Mouse (Mus musculus): Measurements from ENCODE around the gene Ckap5. TPM values are rescaled to one million over a fixed set of nuclear protein-coding genes. Genes with fewer than 3 reads are reported as not detected.
A peak's percentile ranks its signal among the peaks of the same experiment; 100 is the strongest.

Ckap5 gene
- polyA plus RNA-seq, 1 experiment from 2014 or later = 64.1 TPM

- ATAC-seq (ENCODE audit: insufficient read depth, low FRiP score) = no peak
- Histone ChIP-seq H3K36me3 (ENCODE audit: control insufficient read depth, insufficient read depth, low read length) (peaks cover 25% of the 10 kb centered on the region), H3K4me2 (ENCODE audit: low read depth, low read length) (no peak overlapping the region), H3K4me3 (replicated peaks; ENCODE audit: low read length) (no peak overlapping the region), H3K9ac (ENCODE audit: low read length) (no peak overlapping the region), H3K4me1 (ENCODE audit: control insufficient read depth, insufficient read depth, low read length) (no peaks in the 10 kb centered on the region), H3K27me3 (ENCODE audit: control insufficient read depth, insufficient read depth, low read length) (no peaks in the 10 kb centered on the region), H3K27ac (ENCODE audit: low read length) (no peak overlapping the region), H3K9me3 (replicated peaks; ENCODE audit: control insufficient read depth, low read length) (no peaks in the 10 kb centered on the region)
- 82% methylated on average over 8 of the region's 8 CpGs for WGBS
Observed at GRCm38 (mm10) chr2:91498093-91498719, 28.4 kb upstream of the Ckap5 start.

GRCm38 (mm10) chr2:91508076-91508475 is 18.5 kb upstream of the Ckap5 start:
- H3K27me3 ChIP-seq (ENCODE audit: control insufficient read depth, insufficient read depth, low read length) = no peaks in the 10 kb centered on the region
- H3K4me2 ChIP-seq (ENCODE audit: low read depth, low read length) = no peak overlapping the region
- H3K4me1 ChIP-seq (ENCODE audit: control insufficient read depth, insufficient read depth, low read length) = no peaks in the 10 kb centered on the region
- no peak overlapping the region for H3K27ac ChIP-seq (ENCODE audit: low read length)
- H3K36me3 ChIP-seq (ENCODE audit: control insufficient read depth, insufficient read depth, low read length) = peaks cover 12% of the 10 kb centered on the region; the same call in 1 of the 2 replicates
- no peak for ATAC-seq (ENCODE audit: insufficient read depth, low FRiP score)
- H3K9ac ChIP-seq (ENCODE audit: low read length) = no peak overlapping the region
- 89% methylated on average over 8 of the region's 8 CpGs for WGBS
- H3K9me3 ChIP-seq (replicated peaks; ENCODE audit: control insufficient read depth, low read length) = no peaks in the 10 kb centered on the region
- no peak overlapping the region for H3K4me3 ChIP-seq (replicated peaks; ENCODE audit: low read length)

- peak; percentile 62; the same call in 1 of the 2 replicates for ATAC-seq (ENCODE audit: insufficient read depth, low FRiP score)
- H3K4me2 ChIP-seq (ENCODE audit: low read depth, low read length) = no peak overlapping the region
- H3K27me3 ChIP-seq (ENCODE audit: control insufficient read depth, insufficient read depth, low read length) = no peaks in the 10 kb centered on the region
- no peak overlapping the region for H3K9ac ChIP-seq (ENCODE audit: low read length)
- H3K9me3 ChIP-seq (replicated peaks; ENCODE audit: control insufficient read depth, low read length) = no peaks in the 10 kb centered on the region
- no peaks in the 10 kb centered on the region for H3K36me3 ChIP-seq (ENCODE audit: control insufficient read depth, insufficient read depth, low read length)
- no peaks in the 10 kb centered on the region for H3K4me1 ChIP-seq (ENCODE audit: control insufficient read depth, insufficient read depth, low read length)
- WGBS = 33% methylated on average over 2 of the region's 2 CpGs
- H3K27ac ChIP-seq (ENCODE audit: low read length) = no peak overlapping the region
- no peak overlapping the region for H3K4me3 ChIP-seq (replicated peaks; ENCODE audit: low read length)
Observed at GRCm38 (mm10) chr2:91517186-91517585, 9.4 kb upstream of the Ckap5 start.

GRCm38 (mm10) chr2:91527147-91527486 is 555 bp downstream of the Ckap5 start:
- peak overlapping the region; percentile 85 for H3K4me3 ChIP-seq (replicated peaks; ENCODE audit: low read length)
- peak overlapping the region; percentile 53 for H3K4me2 ChIP-seq (ENCODE audit: low read depth, low read length)
- no peaks in the 10 kb centered on the region for H3K4me1 ChIP-seq (ENCODE audit: control insufficient read depth, insufficient read depth, low read length)
- H3K9me3 ChIP-seq (replicated peaks; ENCODE audit: control insufficient read depth, low read length) = no peaks in the 10 kb centered on the region
- peak overlapping the region; percentile 81 for H3K27ac ChIP-seq (ENCODE audit: low read length)
- H3K36me3 ChIP-seq (ENCODE audit: control insufficient read depth, insufficient read depth, low read length) = 0 out of 2 replicates have a peak, but pooled peaks cover 4% of the 10 kb centered on the region
- under 1% methylated on average over 15 of the region's 15 CpGs for WGBS
- H3K9ac ChIP-seq (ENCODE audit: low read length) = peak overlapping the region; percentile 95
- H3K27me3 ChIP-seq (ENCODE audit: control insufficient read depth, insufficient read depth, low read length) = no peaks in the 10 kb centered on the region
- peak; percentile 54; the same call in 1 of the 2 replicates for ATAC-seq (ENCODE audit: insufficient read depth, low FRiP score)

GRCm38 (mm10) chr2:91537588-91538205 is 11.1 kb downstream of the Ckap5 start:
- Histone ChIP-seq H3K4me1 (ENCODE audit: control insufficient read depth, insufficient read depth, low read length) (no peaks in the 10 kb centered on the region), H3K9me3 (replicated peaks; ENCODE audit: control insufficient read depth, low read length) (no peaks in the 10 kb centered on the region), H3K27ac (ENCODE audit: low read length) (peak overlapping the region; percentile 39; the same call in 1 of the 2 replicates), H3K4me3 (replicated peaks; ENCODE audit: low read length) (peak overlapping the region; percentile 49), H3K9ac (ENCODE audit: low read length) (peak overlapping the region; percentile 53), H3K27me3 (ENCODE audit: control insufficient read depth, insufficient read depth, low read length) (no peaks in the 10 kb centered on the region), H3K4me2 (ENCODE audit: low read depth, low read length) (peak overlapping the region; percentile 58), H3K36me3 (ENCODE audit: control insufficient read depth, insufficient read depth, low read length) (no peaks in the 10 kb centered on the region)
- WGBS = 3% methylated on average over 17 of the region's 17 CpGs
- ATAC-seq (ENCODE audit: insufficient read depth, low FRiP score) = peak; percentile 98

- H3K36me3 ChIP-seq (ENCODE audit: control insufficient read depth, insufficient read depth, low read length) = peaks cover 18% of the 10 kb centered on the region
- H3K4me3 ChIP-seq (replicated peaks; ENCODE audit: low read length) = no peak overlapping the region
- H3K27me3 ChIP-seq (ENCODE audit: control insufficient read depth, insufficient read depth, low read length) = no peaks in the 10 kb centered on the region
- no peak for ATAC-seq (ENCODE audit: insufficient read depth, low FRiP score)
- no peaks in the 10 kb centered on the region for H3K9me3 ChIP-seq (replicated peaks; ENCODE audit: control insufficient read depth, low read length)
- no peak overlapping the region for H3K27ac ChIP-seq (ENCODE audit: low read length)
- H3K4me1 ChIP-seq (ENCODE audit: control insufficient read depth, insufficient read depth, low read length) = no peaks in the 10 kb centered on the region
- no peak overlapping the region for H3K9ac ChIP-seq (ENCODE audit: low read length)
- WGBS = 91% methylated on average over 2 of the region's 2 CpGs
- H3K4me2 ChIP-seq (ENCODE audit: low read depth, low read length) = no peak overlapping the region
Observed at GRCm38 (mm10) chr2:91568125-91568524, 41.6 kb downstream of the Ckap5 start.

GRCm38 (mm10) chr2:91580894-91581293 is 54.3 kb downstream of the Ckap5 start:
- WGBS = 89% methylated on average over 1 of the region's 1 CpGs
- Histone ChIP-seq H3K4me1 (ENCODE audit: control insufficient read depth, insufficient read depth, low read length) (no peaks in the 10 kb centered on the region), H3K4me3 (replicated peaks; ENCODE audit: low read length) (no peak overlapping the region), H3K27ac (ENCODE audit: low read length) (no peak overlapping the region), H3K4me2 (ENCODE audit: low read depth, low read length) (no peak overlapping the region), H3K36me3 (ENCODE audit: control insufficient read depth, insufficient read depth, low read length) (peaks cover 37% of the 10 kb centered on the region), H3K27me3 (ENCODE audit: control insufficient read depth, insufficient read depth, low read length) (no peaks in the 10 kb centered on the region), H3K9me3 (replicated peaks; ENCODE audit: control insufficient read depth, low read length) (no peaks in the 10 kb centered on the region), H3K9ac (ENCODE audit: low read length) (no peak overlapping the region)
- ATAC-seq (ENCODE audit: insufficient read depth, low FRiP score) = no peak

- no peak for ATAC-seq (ENCODE audit: insufficient read depth, low FRiP score)
- no peaks in the 10 kb centered on the region for H3K9me3 ChIP-seq (replicated peaks; ENCODE audit: control insufficient read depth, low read length)
- no peak overlapping the region for H3K4me2 ChIP-seq (ENCODE audit: low read depth, low read length)
- H3K36me3 ChIP-seq (ENCODE audit: control insufficient read depth, insufficient read depth, low read length) = peaks cover 26% of the 10 kb centered on the region
- H3K27me3 ChIP-seq (ENCODE audit: control insufficient read depth, insufficient read depth, low read length) = no peaks in the 10 kb centered on the region
- H3K9ac ChIP-seq (ENCODE audit: low read length) = no peak overlapping the region
- no peaks in the 10 kb centered on the region for H3K4me1 ChIP-seq (ENCODE audit: control insufficient read depth, insufficient read depth, low read length)
- H3K4me3 ChIP-seq (replicated peaks; ENCODE audit: low read length) = no peak overlapping the region
- no peak overlapping the region for H3K27ac ChIP-seq (ENCODE audit: low read length)
- 91% methylated on average over 1 of the region's 1 CpGs for WGBS
Observed at GRCm38 (mm10) chr2:91586242-91586641, 59.7 kb downstream of the Ckap5 start.

- peaks cover 40% of the 10 kb centered on the region for H3K36me3 ChIP-seq (ENCODE audit: control insufficient read depth, insufficient read depth, low read length)
Observed at GRCm38 (mm10) chr2:91600475-91600874, 73.9 kb downstream of the Ckap5 start.

More at GRCm38 (mm10) chr2:91600475-91600874, 73.9 kb downstream of the Ckap5 start:
- H3K27me3 ChIP-seq (ENCODE audit: control insufficient read depth, insufficient read depth, low read length) = no peaks in the 10 kb centered on the region
- no peaks in the 10 kb centered on the region for H3K4me1 ChIP-seq (ENCODE audit: control insufficient read depth, insufficient read depth, low read length)
- H3K9ac ChIP-seq (ENCODE audit: low read length) = no peak overlapping the region
- 94% methylated on average over 4 of the region's 4 CpGs for WGBS
- no peak for ATAC-seq (ENCODE audit: insufficient read depth, low FRiP score)
- H3K27ac ChIP-seq (ENCODE audit: low read length) = no peak overlapping the region
- no peaks in the 10 kb centered on the region for H3K9me3 ChIP-seq (replicated peaks; ENCODE audit: control insufficient read depth, low read length)
- no peak overlapping the region for H3K4me3 ChIP-seq (replicated peaks; ENCODE audit: low read length)
- H3K4me2 ChIP-seq (ENCODE audit: low read depth, low read length) = no peak overlapping the region
